Mouse (Mus musculus): Measurements from ENCODE around the gene Edem3.

Edem3 gene

GRCm38 (mm10) chr1:151863135-151863796, 108.1 kb downstream of the Edem3 start:
- no peak for DNase-seq (ENCODE audit: low read depth, low spot score)

GRCm38 (mm10) chr1:151863797-151864147, 108.6 kb downstream of the Edem3 start:
- DNase-seq (ENCODE audit: low read depth, low spot score), result no peak

GRCm38 (mm10) chr1:151864326-151864725, 109.2 kb downstream of the Edem3 start:
- DNase-seq (ENCODE audit: low read depth, low spot score), result no peak

Data from mesoderm, embryonic 11.5 days (tissue).